Mouse (Mus musculus): ENCODE data around the gene L3mbtl2. TPM values are rescaled to one million over a fixed set of nuclear protein-coding genes. Genes with fewer than 3 reads are reported as not detected.

The L3mbtl2 gene
- polyA plus RNA-seq, 1 experiment from 2014 or later = 9.4 TPM

DNA sequence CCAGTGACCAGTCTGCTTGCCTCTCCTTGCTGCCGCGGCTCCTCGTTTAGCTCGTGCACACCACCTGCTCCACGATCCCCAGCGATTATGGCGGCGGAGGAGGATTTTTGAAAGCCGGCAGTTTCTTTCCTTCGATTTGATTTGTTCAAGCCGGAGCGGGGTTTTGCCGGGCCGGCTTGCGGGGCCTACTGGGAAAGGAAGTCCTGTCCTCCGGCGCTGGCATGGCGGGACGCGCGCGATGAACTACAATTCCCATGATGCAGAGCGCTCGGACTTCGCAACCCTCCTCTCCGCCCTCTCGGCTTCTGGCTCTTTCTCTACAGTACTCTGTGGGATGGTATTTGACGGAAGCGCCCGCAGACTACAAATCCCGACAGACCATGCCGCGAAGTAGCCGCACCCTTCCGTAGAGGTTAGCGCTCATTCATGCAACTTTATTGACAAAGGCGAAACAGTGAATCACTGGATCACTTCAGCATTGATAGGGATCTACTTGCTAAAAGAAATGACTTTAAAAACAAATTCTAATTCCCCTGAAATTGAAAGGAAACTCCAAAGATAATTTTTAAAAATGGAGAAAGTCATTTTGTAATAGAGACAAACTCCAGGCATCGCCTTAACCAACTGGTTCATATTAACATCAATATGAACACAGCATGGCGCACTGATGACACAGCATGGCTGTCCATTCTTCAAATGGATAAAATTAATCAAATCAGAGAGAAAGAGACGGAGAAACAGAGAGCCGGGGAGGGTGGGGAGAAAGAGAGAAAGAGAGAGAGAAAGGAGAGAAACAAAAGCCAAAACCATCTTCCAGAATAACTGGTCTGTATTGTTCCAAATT, 66.3 kb downstream of the L3mbtl2 start:
- peak overlapping the region; percentile 99 for H3K4me2 ChIP-seq (replicated peaks; ENCODE audit: low read depth, low read length)
- no peaks in the 10 kb centered on the region for H3K9me3 ChIP-seq (ENCODE audit: low read length)
- WGBS = 4% methylated on average over 41 of the region's 41 CpGs
- peak overlapping the region; percentile 91 for H3K4me3 ChIP-seq (ENCODE audit: low read depth, low read length)
- no peak overlapping the region for H3K27ac ChIP-seq (ENCODE audit: low read length)
- ATAC-seq (peak; percentile 100), DNase-seq (ENCODE audit: low spot score) (peak; percentile 100)
- H3K27me3 ChIP-seq (replicated peaks; ENCODE audit: insufficient read depth, low read length) = no peaks in the 10 kb centered on the region
- peak overlapping the region; percentile 64 for H3K9ac ChIP-seq (replicated peaks; ENCODE audit: low read depth)
- TF ChIP-seq CTCF (IDR thresholded peaks at IDR 0.05) = no peak
- peak; percentile 79 for TF ChIP-seq EP300 (IDR thresholded peaks at IDR 0.05)
- no peaks in the 10 kb centered on the region for H3K36me3 ChIP-seq (ENCODE audit: insufficient read depth, low read length)
- H3K4me1 ChIP-seq (ENCODE audit: insufficient read depth, low read depth, low read length) = peaks cover 8% of the 10 kb centered on the region; the same call in 1 of the 2 replicates

DNA sequence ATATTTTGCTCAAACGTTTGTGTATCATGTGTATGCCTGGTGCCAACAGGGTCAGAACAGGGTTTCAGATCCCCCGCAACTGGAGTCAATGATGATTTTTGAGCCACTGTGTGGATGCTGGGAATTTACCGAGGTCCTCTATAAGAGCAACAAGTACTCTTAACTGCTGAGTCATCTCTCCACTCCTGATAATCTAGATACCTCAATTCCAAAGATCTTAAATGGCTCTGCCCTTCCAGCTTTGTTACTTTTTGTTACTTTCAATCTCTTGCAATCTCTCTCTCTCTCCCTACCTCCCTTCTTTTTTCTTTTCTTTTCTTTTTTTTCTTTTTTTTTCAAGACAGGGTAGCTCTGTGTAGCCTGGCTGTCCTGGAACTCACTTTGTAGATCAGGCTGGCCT, 71.4 kb downstream of the L3mbtl2 start:
- WGBS = 37% methylated on average over 3 of the region's 3 CpGs
- H3K9me3 ChIP-seq (ENCODE audit: low read length) = no peaks in the 10 kb centered on the region
- DNase-seq (ENCODE audit: low spot score) (no peak), ATAC-seq (no peak)
- no peak overlapping the region for H3K9ac ChIP-seq (replicated peaks; ENCODE audit: low read depth)
- no peak for TF ChIP-seq EP300 (IDR thresholded peaks at IDR 0.05)
- H3K4me2 ChIP-seq (replicated peaks; ENCODE audit: low read depth, low read length) = no peak overlapping the region
- no peaks in the 10 kb centered on the region for H3K36me3 ChIP-seq (ENCODE audit: insufficient read depth, low read length)
- no peak overlapping the region for H3K4me3 ChIP-seq (ENCODE audit: low read depth, low read length)
- no peaks in the 10 kb centered on the region for H3K4me1 ChIP-seq (ENCODE audit: insufficient read depth, low read depth, low read length)
- H3K27ac ChIP-seq (ENCODE audit: low read length) = no peak overlapping the region
- H3K27me3 ChIP-seq (replicated peaks; ENCODE audit: insufficient read depth, low read length) = no peaks in the 10 kb centered on the region

Other genes starting within 250 kb of the L3mbtl2 start
- 419 and 465 TPM in 2 replicates for gene Rbx1, start 197.6 kb upstream of the L3mbtl2 start, polyA plus RNA-seq (2015; fragmentation: Nextera tagmentation; extraction: Ambion mirVana)
- gene Ep300, start 78.5 kb upstream of the L3mbtl2 start, polyA plus RNA-seq (2015; fragmentation: Nextera tagmentation; extraction: Ambion mirVana) = 8.5 and 10.6 TPM in 2 replicates
- 2.6 and 2.7 TPM in 2 replicates for gene Chadl, start 33.4 kb downstream of the L3mbtl2 start, polyA plus RNA-seq (2015; fragmentation: Nextera tagmentation; extraction: Ambion mirVana)
- gene Zc3h7b, start 81.2 kb downstream of the L3mbtl2 start, polyA plus RNA-seq (2015; fragmentation: Nextera tagmentation; extraction: Ambion mirVana) = 13.8 and 13.9 TPM in 2 replicates
- 17.9 and 24.6 TPM in 2 replicates for gene Rangap1, start 81.6 kb downstream of the L3mbtl2 start, polyA plus RNA-seq (2015; fragmentation: Nextera tagmentation; extraction: Ambion mirVana)
- 38.6 and 44.0 TPM in 2 replicates for gene Tef, start 138.5 kb downstream of the L3mbtl2 start, polyA plus RNA-seq (2015; fragmentation: Nextera tagmentation; extraction: Ambion mirVana)
- gene Tob2, start 194.9 kb downstream of the L3mbtl2 start, polyA plus RNA-seq (2015; fragmentation: Nextera tagmentation; extraction: Ambion mirVana) = 24.8 and 30.0 TPM in 2 replicates
- gene Phf5a, start 208.0 kb downstream of the L3mbtl2 start, polyA plus RNA-seq (2015; fragmentation: Nextera tagmentation; extraction: Ambion mirVana) = 80.3 and 88.8 TPM in 2 replicates
- gene Aco2, start 208.4 kb downstream of the L3mbtl2 start, polyA plus RNA-seq (2015; fragmentation: Nextera tagmentation; extraction: Ambion mirVana) = 89.2 and 90.8 TPM in 2 replicates

All from lung, postnatal 0 days (tissue).